Mouse (Mus musculus) left cerebral cortex, adult 18-20 months (tissue): ENCODE data around the gene Dlx6. TPM values are rescaled to one million over a fixed set of nuclear protein-coding genes. Genes with fewer than 3 reads are reported as not detected.

Experiments used
- DNase-seq, 2 experiments: peaks; one replicate each; pipeline ENCODE4 v3.0.0; 2021 to 2022; ENCODE audit warnings: low spot score in 2 of 2, mixed read lengths in 1 of 2
- total RNA-seq, 2 experiments: library from RNA; stranded (reverse); gene quantifications; 2 replicates each; pipeline ENCODE4 v1.2.3; 2021

Gene Dlx6
- total RNA-seq, 2 experiments from 2014 or later: 12.7 to 12.8 TPM

- DNase-seq: no peak
These were observed 3.8 kb upstream of the Dlx6 start for GRCm38 (mm10) chr6:6859111-6859949.

DNA sequence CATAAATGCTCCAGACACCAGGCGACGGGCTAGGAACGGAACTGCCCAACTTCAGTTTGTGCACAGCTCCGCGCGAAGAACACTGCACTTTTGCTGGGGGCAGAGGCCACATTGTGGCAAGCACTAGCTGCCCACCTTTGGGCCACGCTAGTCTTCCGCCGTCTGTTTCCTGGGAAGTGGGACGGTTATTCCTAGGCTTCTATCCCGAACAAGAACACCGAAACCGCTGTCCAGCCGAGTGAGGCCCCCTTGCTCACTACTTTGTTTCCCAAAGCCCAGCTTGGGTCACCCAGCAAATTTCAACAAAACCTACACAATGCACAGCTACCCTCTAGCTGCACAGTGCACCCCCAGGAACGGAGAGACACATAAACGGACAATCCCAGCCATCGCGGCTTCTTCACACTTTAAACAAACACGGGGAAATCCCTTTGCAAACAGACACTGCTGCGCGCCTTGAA is 3.2 kb upstream of the Dlx6 start:
- no peak for DNase-seq

- no peak for DNase-seq
These were observed 2.6 kb upstream of the Dlx6 start for GRCm38 (mm10) chr6:6860411-6861085.

DNA sequence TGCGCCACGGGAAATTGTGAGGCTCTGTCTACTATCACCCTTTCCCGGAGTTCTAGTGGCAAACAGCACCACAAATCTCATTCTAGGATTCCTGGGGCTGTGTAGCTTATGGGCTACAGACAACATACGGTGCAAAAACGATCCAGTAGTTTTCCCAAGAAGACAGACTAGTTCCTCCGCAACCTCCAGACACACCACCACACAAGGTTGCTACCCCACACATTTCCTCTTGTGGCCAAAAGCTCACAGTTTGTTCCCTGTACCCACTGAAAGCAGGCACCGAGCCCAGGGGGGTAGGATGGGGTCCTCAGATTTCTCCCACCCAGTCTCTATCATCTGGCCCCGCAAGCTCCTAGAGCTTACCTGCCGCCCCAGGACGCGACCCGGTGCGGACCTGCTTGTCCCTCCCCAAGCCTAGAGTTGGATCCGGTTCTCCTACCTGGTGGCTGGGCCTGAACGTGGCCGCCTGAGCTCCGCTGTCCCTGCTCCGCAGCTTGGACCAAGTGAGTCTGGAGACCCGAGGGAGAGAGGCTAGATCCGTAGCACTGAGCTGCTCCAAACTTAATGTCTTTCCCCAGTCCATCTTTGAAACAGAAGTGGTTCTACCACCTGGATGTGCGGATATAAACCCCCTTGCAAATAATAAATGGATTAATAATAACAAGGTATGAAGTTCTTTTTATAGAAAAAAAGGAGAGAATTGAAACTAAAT is 1.9 kb upstream of the Dlx6 start:
- no peak for DNase-seq

DNA sequence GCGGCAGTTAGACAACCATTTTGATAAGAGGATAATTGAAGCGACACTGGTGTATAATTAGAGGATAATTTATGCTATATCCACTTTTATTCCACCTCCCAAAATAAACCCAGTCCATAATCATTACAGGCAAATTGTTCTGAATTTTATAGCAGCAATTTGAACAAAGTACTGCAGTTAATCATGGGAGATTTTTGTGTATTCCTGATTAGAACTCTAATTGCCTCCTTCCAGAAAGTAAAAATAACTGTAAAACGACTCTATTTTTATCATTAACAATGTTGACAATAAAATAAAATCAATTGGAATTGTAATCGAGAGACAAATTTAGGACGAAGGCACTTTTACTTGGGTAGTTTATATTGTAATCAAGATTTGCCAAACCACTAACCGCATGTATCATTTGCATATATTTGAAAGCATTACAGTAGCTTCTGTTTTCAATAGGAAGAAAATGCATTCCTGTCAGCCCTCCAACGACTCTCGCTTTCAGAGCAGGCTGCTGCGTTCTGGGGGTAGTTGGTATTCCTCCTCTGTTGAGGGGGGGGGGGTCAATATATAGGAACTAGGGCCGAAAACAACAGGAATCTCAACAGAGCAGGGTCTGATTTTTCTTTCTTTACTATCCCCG is 1.2 kb upstream of the Dlx6 start:
- no peak for DNase-seq

GRCm38 (mm10) chr6:6862611-6863010 is 523 bp upstream of the Dlx6 start:
- DNase-seq: peak in 1 of 2 experiments; percentile 54

- no peak for DNase-seq
These were observed 821 bp downstream of the Dlx6 start for GRCm38 (mm10) chr6:6863955-6864354.

DNA sequence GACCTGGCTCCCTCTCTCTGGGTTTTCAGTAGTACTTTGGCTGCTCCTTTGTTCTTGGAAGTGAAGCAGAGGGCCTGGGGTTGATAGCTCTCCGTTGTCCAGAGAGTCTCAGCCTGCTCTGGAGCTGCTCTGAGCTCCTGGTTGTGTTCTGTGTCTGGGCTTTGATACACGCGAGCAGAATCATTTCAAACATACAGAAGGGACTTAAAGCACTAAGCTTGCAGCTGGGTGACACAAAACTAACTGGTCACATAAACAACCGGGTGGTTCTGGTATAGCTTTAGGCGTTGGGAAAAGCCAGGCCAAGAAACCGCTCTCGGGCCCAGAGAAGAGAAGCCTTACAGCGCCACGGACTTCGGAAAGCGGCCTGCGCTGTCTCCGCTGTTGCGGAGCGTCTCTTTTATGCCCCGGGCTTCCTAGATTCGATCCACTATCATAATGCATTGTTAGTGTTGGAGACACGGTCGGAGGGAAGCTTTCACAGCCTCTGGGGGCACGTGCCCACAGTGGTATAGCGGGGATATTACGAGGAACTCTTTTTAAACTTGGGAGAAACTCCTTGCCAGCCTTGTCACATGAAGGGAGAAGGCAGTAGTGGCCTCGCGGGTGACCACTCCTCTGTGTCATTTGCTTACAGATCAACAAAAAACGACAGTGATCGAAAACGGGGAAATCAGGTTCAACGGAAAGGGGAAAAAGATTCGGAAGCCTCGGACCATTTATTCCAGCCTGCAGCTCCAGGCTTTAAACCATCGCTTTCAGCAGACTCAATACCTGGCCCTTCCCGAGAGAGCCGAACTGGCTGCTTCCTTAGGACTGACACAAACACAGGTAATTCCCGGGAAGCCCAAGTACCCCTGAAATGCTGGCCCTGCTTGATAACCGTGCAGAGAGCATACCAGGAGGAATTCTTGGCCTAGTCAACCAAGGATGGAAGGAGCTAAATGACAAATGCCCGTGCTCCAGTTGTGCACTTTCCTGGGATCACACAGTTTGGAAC is 1.6 kb downstream of the Dlx6 start:
- no peak for DNase-seq

- DNase-seq: no peak
These were observed 3.9 kb downstream of the Dlx6 start for GRCm38 (mm10) chr6:6867031-6867430.

GRCm38 (mm10) chr6:6869041-6869685 is 6.0 kb downstream of the Dlx6 start:
- DNase-seq: no peak

DNA sequence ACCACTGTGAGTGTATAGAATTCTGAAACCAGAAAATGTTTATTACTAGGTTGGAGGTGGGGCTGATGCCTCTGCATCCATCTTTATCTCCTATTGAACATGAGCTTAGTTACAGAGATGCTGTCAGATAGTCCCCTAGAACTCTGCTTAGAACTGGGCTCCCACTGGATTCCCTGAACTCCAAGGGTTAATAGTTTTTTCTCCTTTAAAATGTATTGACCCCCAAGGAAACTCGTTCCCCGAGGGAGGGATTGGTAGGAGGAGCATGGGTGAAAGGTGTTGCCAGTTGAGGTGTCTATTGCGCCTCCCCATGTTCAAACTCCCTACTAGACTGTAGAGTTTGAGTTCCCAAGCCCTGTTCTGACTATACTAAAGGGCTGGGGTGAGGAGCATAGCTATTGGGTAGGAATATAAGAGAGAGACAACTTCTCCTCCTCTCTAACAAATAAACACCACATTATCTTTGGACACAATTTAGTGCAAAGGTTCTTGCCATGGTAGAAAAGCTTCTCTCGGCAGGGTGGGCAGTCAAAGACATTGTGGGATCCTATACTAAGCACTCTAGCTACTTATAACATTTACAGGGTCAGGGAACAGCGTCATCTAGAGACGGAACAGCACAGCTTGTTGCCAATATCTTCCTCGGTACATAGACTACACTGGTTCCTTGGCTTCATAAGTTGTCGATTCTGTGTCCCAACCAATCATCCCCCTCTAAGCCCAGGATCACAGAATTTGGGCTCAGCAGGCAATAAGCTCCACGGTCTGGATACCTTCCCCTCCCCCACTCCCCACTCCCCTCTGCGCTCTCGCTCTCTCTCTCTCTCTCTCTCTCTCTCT is 7.0 kb downstream of the Dlx6 start:
- DNase-seq: no peak

GRCm38 (mm10) chr6:6870876-6871420 is 7.8 kb downstream of the Dlx6 start:
- no peak for DNase-seq

DNA sequence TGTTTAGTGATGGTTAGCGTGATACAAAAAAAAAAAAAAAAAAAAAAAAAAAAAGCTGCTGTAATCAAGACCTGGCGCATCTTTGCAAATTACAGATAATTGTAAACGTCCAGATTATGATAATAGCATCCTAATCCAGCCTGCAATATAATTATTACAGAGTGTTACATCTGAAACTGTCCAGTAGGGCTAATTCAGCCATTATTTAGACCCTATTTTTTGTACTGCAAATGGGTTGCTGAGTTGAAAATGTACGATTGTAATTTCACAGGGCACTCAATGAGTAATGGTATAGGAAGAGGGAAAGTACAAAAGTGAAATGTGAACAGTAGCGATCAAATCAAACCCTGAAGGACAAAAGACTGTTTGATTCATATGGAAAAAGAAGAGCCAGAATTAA is 8.6 kb downstream of the Dlx6 start:
- no peak for DNase-seq

- DNase-seq: no peak
These were observed 9.7 kb downstream of the Dlx6 start for GRCm38 (mm10) chr6:6872873-6873272.

- no peak for DNase-seq
These were observed 10.4 kb downstream of the Dlx6 start for GRCm38 (mm10) chr6:6873476-6874072.

- DNase-seq: no peak
These were observed 11.1 kb downstream of the Dlx6 start for GRCm38 (mm10) chr6:6874073-6874771.

- DNase-seq: no peak
These were observed 12.0 kb downstream of the Dlx6 start for GRCm38 (mm10) chr6:6875136-6875535.
